In the genomic region with DNA sequence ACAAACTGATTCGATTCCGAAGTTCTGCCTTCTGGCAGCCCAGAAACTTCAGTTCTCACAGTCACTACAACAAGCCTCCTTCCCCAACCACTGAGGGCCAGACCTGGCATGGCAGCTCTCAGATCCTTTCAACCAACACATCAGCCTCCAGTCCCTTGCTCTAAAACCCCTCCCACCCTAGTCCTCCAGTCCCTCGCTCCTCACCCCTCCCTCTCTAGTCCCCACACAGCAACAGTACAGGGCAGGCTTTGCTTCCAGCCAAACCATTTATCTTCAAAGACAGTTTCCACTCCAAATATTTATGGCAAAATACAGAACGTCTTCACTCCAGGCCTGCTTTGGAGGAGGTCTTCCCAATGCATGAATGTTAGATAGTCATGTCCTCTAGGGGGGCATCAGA, we compare ENCODE assay signal across 17 mouse cellular contexts.
DNase-seq lines count a peak whose midpoint lies in the region; ATAC-seq and TF ChIP-seq lines count a peak whose summit lies in the region.
"Had no signal": no experiment of that assay in that cellular context is flagged by ENCODE, and none has a peak within 500 bp of the region (broad histone marks: within the 10 kb centered on the region; RNA-seq: fewer than 3 reads in every experiment).

No protein-coding gene starts in this region.

- peak overlapping the region; percentile 43; the same call in 1 of the 2 replicates for H3K27ac ChIP-seq in intestine, embryonic 14.5 days (ENCODE audit: low read depth)
- no peak overlapping the region for H3K27ac ChIP-seq in intestine, postnatal 0 days (ENCODE audit: low read depth, low read length)
- peak overlapping the region; percentile 53; the same call in 1 of the 2 replicates for H3K27ac ChIP-seq in lung, embryonic 16.5 days (ENCODE audit: low read length)
- peak overlapping the region; percentile 12; the same call in 1 of the 2 replicates for H3K27ac ChIP-seq in limb, embryonic 15.5 days
- H3K27ac ChIP-seq: forebrain, embryonic 10.5 days; forebrain, embryonic 15.5 days; hindbrain, embryonic 15.5 days had no signal

- no peak for DNase-seq in intestine, embryonic 14.5 days (ENCODE audit: low spot score)
- DNase-seq in lung, adult 2 months, result no peak
- no peak for DNase-seq in kidney, adult 18-20 months
- DNase-seq: adrenal gland, adult 2 months; adrenal gland, postnatal 25 days; cerebellum, adult 18-20 months; cerebellum, adult 9-11 months; cerebellum, postnatal 36 days; gastrocnemius, postnatal 10 days had no signal

- H3K27me3 ChIP-seq in intestine, embryonic 14.5 days (replicated peaks; ENCODE audit: control insufficient read depth, insufficient read depth, low read length), result no peaks in the 10 kb centered on the region
- no peaks in the 10 kb centered on the region for H3K27me3 ChIP-seq in intestine, postnatal 0 days (replicated peaks; ENCODE audit: control insufficient read depth, insufficient read depth, low read length)
- no peaks in the 10 kb centered on the region for H3K27me3 ChIP-seq in lung, embryonic 16.5 days (ENCODE audit: control insufficient read depth, insufficient read depth, low read depth, low read length)
- no peaks in the 10 kb centered on the region for H3K27me3 ChIP-seq in limb, embryonic 15.5 days
- H3K27me3 ChIP-seq: forebrain, embryonic 15.5 days; hindbrain, embryonic 15.5 days had no signal

- no peak for TF ChIP-seq CTCF in intestine, postnatal 0 days (IDR thresholded peaks at IDR 0.05; ENCODE audit: low read depth)
- TF ChIP-seq CTCF in lung, adult 2 months (IDR thresholded peaks at IDR 0.05; ENCODE audit: insufficient read depth, low read length), result no peak

- H3K36me3 ChIP-seq in intestine, embryonic 14.5 days (ENCODE audit: control insufficient read depth, insufficient read depth, low read length), result no peaks in the 10 kb centered on the region
- no peaks in the 10 kb centered on the region for H3K36me3 ChIP-seq in intestine, postnatal 0 days (ENCODE audit: control insufficient read depth, insufficient read depth)
- H3K36me3 ChIP-seq in lung, embryonic 16.5 days (ENCODE audit: control insufficient read depth, insufficient read depth, low read length), result no peaks in the 10 kb centered on the region
- H3K36me3 ChIP-seq in limb, embryonic 15.5 days, result no peaks in the 10 kb centered on the region
- H3K36me3 ChIP-seq: forebrain, embryonic 10.5 days; forebrain, embryonic 15.5 days; heart, embryonic 12.5 days; hindbrain, embryonic 15.5 days had no signal

- no peaks in the 10 kb centered on the region for H3K9me3 ChIP-seq in intestine, embryonic 14.5 days (ENCODE audit: control insufficient read depth, low read length)
- no peaks in the 10 kb centered on the region for H3K9me3 ChIP-seq in intestine, postnatal 0 days (ENCODE audit: control insufficient read depth)
- H3K9me3 ChIP-seq in lung, embryonic 16.5 days (ENCODE audit: control insufficient read depth, low read length), result no peaks in the 10 kb centered on the region
- H3K9me3 ChIP-seq in limb, embryonic 15.5 days, result no peaks in the 10 kb centered on the region
- H3K9me3 ChIP-seq: forebrain, embryonic 10.5 days; forebrain, embryonic 15.5 days; heart, embryonic 12.5 days; hindbrain, embryonic 15.5 days had no signal

- no peak overlapping the region for H3K4me3 ChIP-seq in intestine, embryonic 14.5 days (ENCODE audit: low read depth, low read length)
- H3K4me3 ChIP-seq in intestine, postnatal 0 days (ENCODE audit: low read depth, low read length), result no peak overlapping the region
- H3K4me3 ChIP-seq in lung, embryonic 16.5 days (ENCODE audit: low read length), result no peak overlapping the region
- H3K4me3 ChIP-seq in lung, adult 2 months (replicated peaks; ENCODE audit: extremely low read depth, low read depth, low read length), result no peak overlapping the region
- H3K4me3 ChIP-seq in limb, embryonic 15.5 days, result no peak overlapping the region
- H3K4me3 ChIP-seq: erythroblast, embryonic 14.5 days; forebrain, embryonic 10.5 days; forebrain, embryonic 15.5 days; heart, embryonic 12.5 days; hindbrain, embryonic 15.5 days had no signal

- peaks cover 22% of the 10 kb centered on the region for H3K4me1 ChIP-seq in intestine, embryonic 14.5 days (replicated peaks; ENCODE audit: control insufficient read depth, insufficient read depth, low read length)
- no peaks in the 10 kb centered on the region for H3K4me1 ChIP-seq in intestine, postnatal 0 days (replicated peaks; ENCODE audit: control insufficient read depth, insufficient read depth, low read length)
- H3K4me1 ChIP-seq in lung, embryonic 16.5 days (replicated peaks; ENCODE audit: control insufficient read depth, insufficient read depth, low read length), result peaks cover 28% of the 10 kb centered on the region
- H3K4me1 ChIP-seq in lung, adult 2 months (ENCODE audit: control insufficient read depth, insufficient read depth, low read length), result no peaks in the 10 kb centered on the region
- peaks cover 17% of the 10 kb centered on the region for H3K4me1 ChIP-seq in limb, embryonic 15.5 days
- H3K4me1 ChIP-seq: heart, embryonic 12.5 days; hindbrain, embryonic 15.5 days had no signal

- H3K9ac ChIP-seq in intestine, embryonic 14.5 days (ENCODE audit: low read length), result no peak overlapping the region
- H3K9ac ChIP-seq in intestine, postnatal 0 days (ENCODE audit: low read depth, low read length), result no peak overlapping the region
- no peak overlapping the region for H3K9ac ChIP-seq in lung, embryonic 16.5 days (ENCODE audit: low read length)
- H3K9ac ChIP-seq in limb, embryonic 15.5 days, result no peak overlapping the region
- H3K9ac ChIP-seq: forebrain, embryonic 15.5 days; heart, embryonic 12.5 days; hindbrain, embryonic 15.5 days had no signal

- no peak for TF ChIP-seq POLR2A in lung, adult 2 months (IDR thresholded peaks at IDR 0.05; ENCODE audit: borderline replicate concordance, extremely low read depth, low read depth, low read length)

- H3K4me2 ChIP-seq in intestine, embryonic 14.5 days (ENCODE audit: low read length), result no peak overlapping the region
- no peak overlapping the region for H3K4me2 ChIP-seq in intestine, postnatal 0 days (replicated peaks; ENCODE audit: low read depth)
- no peak overlapping the region for H3K4me2 ChIP-seq in lung, embryonic 16.5 days (ENCODE audit: low read depth, low read length)
- H3K4me2 ChIP-seq in limb, embryonic 15.5 days, result no peak overlapping the region
- H3K4me2 ChIP-seq: forebrain, embryonic 15.5 days; heart, embryonic 12.5 days; hindbrain, embryonic 15.5 days had no signal

- whole genome bisulfite sequencing in intestine, embryonic 14.5 days, result 50% methylated on average over 4 of the region's 4 CpGs
- WGBS in intestine, postnatal 0 days, result 65% methylated on average over 4 of the region's 4 CpGs
- WGBS in lung, embryonic 16.5 days, result 45% methylated on average over 4 of the region's 4 CpGs
- 58% methylated on average over 4 of the region's 4 CpGs for WGBS in lung, adult 2 months
- 48% methylated on average over 4 of the region's 4 CpGs for WGBS in limb, embryonic 15.5 days

- 0 out of 2 replicates have a peak, but pooled peaks have one; percentile 48 for ATAC-seq in intestine, embryonic 14.5 days (replicated peaks; ENCODE audit: low FRiP score, low TSS enrichment, low read depth)
- ATAC-seq in intestine, postnatal 0 days, result no peak
- 0 out of 2 replicates have a peak, but pooled peaks have one; percentile 30 for ATAC-seq in lung, embryonic 16.5 days (ENCODE audit: low read depth)
- ATAC-seq in limb, embryonic 15.5 days (ENCODE audit: insufficient number of reproducible peaks, low FRiP score, low TSS enrichment, low read depth), result no peak
- ATAC-seq: forebrain, embryonic 15.5 days had no signal

Comparison
In these comparisons a context has a peak if more than half of its experiments do, and no peak if none do; other contexts are left out.
1. ATAC-seq: peak in intestine, embryonic 14.5 days (single experiment) and lung, embryonic 16.5 days (single experiment); none in intestine, postnatal 0 days (single experiment) and limb, embryonic 15.5 days (single experiment).